Mouse (Mus musculus): ENCODE results near the gene Tmem9. TPM values are rescaled to one million over a fixed set of nuclear protein-coding genes. Genes with fewer than 3 reads are reported as not detected.

Gene Tmem9
- 22.3 and 33.2 TPM in 2 replicates for polyA plus RNA-seq (2012; rRNA removed; ENCODE audit: low replicate concordance)

GRCm38 (mm10) chr1:136007211-136008158 is at the start of gene Tmem9:
Tmem9 (plus strand) TSS chr1:136008150.

DNA sequence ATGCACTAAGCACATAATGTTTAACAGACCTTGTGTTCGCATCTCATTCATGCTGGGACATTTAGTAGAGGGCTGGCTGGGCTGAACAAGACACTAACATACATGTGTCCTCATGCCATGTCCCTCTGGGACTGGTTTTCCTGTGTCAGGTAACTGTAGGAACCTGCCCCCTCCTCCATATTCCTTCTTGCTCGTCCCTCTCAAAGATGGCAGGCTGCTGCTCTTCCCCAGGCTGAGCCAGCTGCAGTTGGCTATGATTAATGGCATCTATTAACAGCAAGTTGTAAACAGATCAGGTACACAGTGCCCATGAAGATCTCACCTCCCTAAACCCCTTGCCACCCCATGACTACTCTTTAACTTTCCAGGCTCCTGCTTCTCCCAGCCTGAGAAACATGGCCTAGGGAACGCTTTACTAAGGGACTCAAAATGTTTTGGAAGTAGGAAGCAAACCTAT is 1.6 kb upstream of the Tmem9 start, which contains the start of gene Igfn1:
Gene Igfn1 (minus strand): TSS at position 51 of the 457 bp plus-strand sequence.

DNA sequence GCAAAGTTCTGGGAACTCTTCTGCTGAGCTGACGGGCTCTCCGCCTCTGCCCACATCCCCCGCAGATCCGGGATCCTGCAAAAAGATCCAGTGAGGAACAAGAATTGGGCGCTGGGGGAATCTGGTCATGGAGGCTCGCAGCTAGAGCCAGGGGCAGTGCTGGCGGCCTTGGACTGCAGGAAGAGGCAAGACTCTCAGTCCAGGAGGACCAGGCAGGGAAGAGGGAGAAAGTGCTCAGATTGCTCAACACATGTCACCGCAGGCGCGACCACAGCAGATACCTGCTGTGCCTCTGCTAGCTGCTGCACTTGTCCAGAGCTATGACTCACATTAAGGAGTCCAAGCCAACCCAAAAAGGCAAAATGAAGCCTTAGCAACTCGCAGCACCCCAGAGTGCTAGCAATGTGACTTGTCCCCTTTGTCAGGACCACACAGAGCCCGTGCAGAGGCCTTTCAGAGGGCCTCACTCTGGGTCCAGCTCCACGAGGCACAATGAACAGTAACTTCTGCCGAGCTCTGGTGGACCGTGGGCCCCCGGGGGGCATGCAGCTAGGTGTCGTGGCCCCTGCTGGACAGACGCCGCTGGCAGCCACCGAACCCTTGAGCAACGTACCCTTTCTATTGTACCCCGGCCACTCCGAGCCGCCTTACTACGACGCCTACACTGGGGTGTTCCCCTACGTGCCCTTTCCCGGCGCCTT is 42.5 kb downstream of the Tmem9 start, which contains the start of gene Ascl5:
Gene Ascl5 (plus strand): TSS at position 493 of the 701 bp plus-strand sequence.

GRCm38 (mm10) chr1:136052547-136052946 is 44.6 kb downstream of the Tmem9 start, which contains the start of gene Cacna1s:
Cacna1s (plus strand) TSS chr1:136052750.

Other genes with a start within 250 kb of the Tmem9 start
- 12.2 and 23.2 TPM in 2 replicates for gene Phlda3, start 242.0 kb upstream of the Tmem9 start, polyA plus RNA-seq (2012; rRNA removed; ENCODE audit: low replicate concordance)
- gene Tnni1, start 228.7 kb upstream of the Tmem9 start, polyA plus RNA-seq (2012; rRNA removed; ENCODE audit: low replicate concordance), result 0.82 and 27.3 TPM in 2 replicates
- gene Lad1, start 189.6 kb upstream of the Tmem9 start, polyA plus RNA-seq (2012; rRNA removed; ENCODE audit: low replicate concordance), result 294 and 344 TPM in 2 replicates
- 0.74 and 4.4 TPM in 2 replicates for gene Tnnt2, start 171.8 kb upstream of the Tmem9 start, polyA plus RNA-seq (2012; rRNA removed; ENCODE audit: low replicate concordance)
- gene Pkp1, start 88.9 kb upstream of the Tmem9 start, polyA plus RNA-seq (2012; rRNA removed; ENCODE audit: low replicate concordance), result 4.5 and 9.0 TPM in 2 replicates
- gene Igfn1, start 1.8 kb upstream of the Tmem9 start, polyA plus RNA-seq (2012; rRNA removed; ENCODE audit: low replicate concordance), result 0.07 TPM in 1 of 2 replicates, not detected in the other
- gene Ascl5, start 42.7 kb downstream of the Tmem9 start, polyA plus RNA-seq (2012; rRNA removed; ENCODE audit: low replicate concordance), result not detected in 2 replicates
- gene Cacna1s, start 44.6 kb downstream of the Tmem9 start, polyA plus RNA-seq (2012; rRNA removed; ENCODE audit: low replicate concordance), result 2.1 and 2.7 TPM in 2 replicates
- 16.4 and 18.7 TPM in 2 replicates for gene Kif21b, start 123.2 kb downstream of the Tmem9 start, polyA plus RNA-seq (2012; rRNA removed; ENCODE audit: low replicate concordance)
- gene Mroh3, start 204.7 kb downstream of the Tmem9 start, polyA plus RNA-seq (2012; rRNA removed; ENCODE audit: low replicate concordance), result 1.1 and 1.5 TPM in 2 replicates
- gene Inava, start 226.1 kb downstream of the Tmem9 start, polyA plus RNA-seq (2012; rRNA removed; ENCODE audit: low replicate concordance), result 42.7 and 53.8 TPM in 2 replicates